Mouse (Mus musculus): ENCODE results near the gene Calhm2.
A peak's percentile ranks its signal among the peaks of the same experiment; 100 is the strongest.

Gene Calhm2

DNA sequence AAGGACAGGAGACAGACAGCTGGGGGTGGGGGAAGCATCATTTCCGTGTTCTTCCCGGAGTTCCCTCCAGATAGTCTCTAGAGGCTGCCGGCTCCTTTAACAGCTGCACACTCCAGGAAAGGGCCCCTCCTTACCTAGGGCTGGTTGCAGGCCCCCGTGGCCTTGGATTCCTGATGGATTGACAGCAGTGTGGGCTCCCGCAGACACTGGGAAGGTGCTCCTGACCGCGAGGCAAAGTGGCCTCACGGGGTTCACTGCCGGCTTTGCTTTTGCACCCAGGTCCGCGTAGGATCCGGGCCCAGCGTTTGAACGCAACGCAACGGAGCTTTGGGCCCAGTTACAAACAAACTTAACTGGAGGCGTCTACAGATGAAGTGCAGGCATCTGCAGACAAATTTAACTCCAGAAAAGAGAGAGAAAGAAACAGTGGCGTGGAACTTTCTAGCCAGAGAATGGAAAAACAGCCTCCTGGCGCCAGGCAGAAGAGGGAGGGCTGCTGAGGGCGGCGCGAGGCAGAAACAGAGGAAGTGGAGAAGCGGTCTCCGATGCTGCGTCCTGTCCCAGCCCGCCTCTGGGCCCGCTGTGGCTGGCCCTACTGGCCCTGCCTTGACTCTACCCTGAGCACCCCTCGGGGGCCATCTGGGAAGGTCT, at the start of gene Calhm2:
TSS of gene Calhm2 (minus strand) at position 524 of the 651 bp plus-strand sequence.
- peak; percentile 77 for DNase-seq (ENCODE audit: low read depth)

DNA sequence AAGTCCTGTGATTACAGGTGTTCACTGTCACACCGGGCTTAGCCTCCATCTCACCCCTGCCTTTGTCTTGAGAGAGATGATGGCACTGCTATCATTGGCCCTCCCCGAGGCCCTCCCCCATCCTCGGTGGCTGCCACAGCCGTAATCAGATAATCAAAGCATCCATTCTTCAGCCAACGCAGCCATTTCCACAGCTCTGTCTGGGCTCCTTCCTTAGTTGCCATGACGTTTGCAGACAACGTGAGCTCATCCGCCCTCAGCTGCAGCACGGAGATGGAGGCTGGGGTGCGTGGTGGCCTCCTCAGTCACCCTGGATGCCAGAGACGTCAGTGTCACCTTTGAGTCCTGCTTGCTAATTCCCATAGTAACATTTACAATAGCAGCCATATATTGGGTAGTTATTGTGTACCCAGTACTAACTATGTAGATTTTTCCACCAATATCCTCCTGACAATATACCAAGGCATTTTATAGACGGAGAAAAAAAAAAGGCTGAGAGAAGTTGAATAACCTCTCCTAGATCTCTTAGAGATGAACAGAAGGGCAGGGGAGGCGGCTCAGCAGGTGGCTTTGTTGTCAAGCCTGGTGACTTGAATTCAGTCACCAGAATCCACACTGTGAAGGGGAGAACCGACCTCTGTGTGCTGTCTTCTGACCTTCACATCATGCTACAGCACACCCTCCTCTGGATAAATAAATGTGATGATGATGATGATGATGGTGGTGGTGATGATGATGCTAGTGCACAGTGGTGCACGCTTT, 48.6 kb upstream of the Calhm2 start:
- no peak for DNase-seq (ENCODE audit: low read depth)

DNA sequence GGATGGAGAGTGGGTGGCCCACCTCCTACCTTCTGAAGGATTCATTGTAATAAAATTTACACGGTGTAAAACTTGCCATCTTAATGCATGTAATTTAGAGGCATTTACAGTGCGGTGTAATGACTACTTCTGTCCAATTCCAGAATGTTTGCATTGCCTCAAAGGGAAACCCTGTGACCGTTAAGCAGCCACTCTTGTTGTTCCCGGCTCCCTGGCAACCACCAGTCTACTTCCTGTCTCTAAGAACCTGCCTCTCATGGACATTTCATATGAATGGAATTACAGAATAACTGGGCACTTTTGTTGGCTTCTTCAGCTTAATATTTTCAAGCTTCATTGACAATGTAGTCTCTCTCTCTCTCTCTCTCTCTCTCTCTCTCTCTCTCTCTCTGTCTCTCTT, 46.6 kb upstream of the Calhm2 start:
- DNase-seq (ENCODE audit: low read depth) = no peak

DNA sequence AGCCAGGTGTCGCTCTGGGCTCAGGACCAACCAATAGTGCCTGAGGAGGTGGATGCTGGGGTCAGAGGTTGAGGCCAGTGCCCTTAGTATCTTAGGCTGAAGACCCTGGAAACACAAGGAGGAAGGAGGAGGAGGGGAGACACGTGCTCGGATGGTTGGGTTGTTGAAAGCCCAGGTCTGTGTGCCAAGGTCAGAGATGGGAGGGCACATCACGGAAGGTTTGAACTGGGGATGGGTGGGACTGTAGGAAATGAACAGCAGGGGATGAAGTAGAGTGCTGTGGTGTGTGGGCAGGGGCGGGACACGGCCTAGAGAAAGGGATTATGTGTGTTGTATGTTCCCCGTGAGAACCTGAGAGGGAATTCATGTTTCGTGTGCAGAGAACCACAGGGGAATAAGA, 46.1 kb upstream of the Calhm2 start:
- no peak for DNase-seq (ENCODE audit: low read depth)

DNA sequence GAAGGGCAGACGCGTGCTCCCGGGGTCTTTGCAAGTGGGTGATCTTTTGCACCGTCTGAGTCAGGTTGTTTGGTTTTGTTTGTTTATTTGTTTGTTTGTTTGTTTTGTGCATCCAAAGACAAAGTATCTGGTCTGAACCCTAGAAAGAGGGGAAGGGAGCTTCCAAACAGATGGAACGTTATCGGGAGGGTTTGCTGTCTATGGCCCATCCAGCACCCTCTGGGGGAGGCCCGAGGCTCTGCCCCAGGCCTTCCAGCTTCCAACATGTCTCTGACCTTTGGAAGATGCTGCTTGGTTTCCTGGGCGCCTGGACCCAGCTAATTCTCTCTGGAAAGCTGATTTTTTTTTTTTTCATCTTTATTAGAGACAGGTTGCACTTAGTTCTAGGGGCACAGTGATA, 41.9 kb upstream of the Calhm2 start:
- no peak for DNase-seq (ENCODE audit: low read depth)

DNA sequence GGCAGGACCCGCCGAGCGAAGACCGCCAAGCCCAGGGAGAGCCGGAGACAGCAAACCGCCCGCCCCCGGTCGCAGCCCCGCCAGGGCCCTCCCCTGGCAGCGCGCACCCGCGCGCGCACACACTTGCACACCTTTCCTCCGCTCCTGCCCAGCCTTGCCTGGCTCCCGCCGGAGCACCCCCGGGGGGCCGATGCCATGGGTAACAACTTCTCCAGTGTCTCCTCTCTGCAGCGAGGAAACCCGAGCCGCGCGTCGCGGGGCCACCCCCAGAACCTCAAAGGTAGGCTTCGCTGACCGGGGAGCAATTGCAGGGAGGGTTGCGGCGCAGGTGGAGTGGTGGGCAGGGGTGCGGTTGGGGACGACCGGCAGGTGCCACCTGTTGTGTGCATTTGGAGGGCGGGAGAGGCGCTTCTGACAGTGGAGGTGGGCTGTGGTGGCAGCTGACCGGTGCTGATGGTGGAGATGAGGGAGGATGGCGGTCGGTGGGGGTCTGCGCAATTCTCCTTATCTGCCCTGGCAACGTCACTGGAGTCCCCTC, 41.2 kb upstream of the Calhm2 start:
- DNase-seq (ENCODE audit: low read depth) = no peak

DNA sequence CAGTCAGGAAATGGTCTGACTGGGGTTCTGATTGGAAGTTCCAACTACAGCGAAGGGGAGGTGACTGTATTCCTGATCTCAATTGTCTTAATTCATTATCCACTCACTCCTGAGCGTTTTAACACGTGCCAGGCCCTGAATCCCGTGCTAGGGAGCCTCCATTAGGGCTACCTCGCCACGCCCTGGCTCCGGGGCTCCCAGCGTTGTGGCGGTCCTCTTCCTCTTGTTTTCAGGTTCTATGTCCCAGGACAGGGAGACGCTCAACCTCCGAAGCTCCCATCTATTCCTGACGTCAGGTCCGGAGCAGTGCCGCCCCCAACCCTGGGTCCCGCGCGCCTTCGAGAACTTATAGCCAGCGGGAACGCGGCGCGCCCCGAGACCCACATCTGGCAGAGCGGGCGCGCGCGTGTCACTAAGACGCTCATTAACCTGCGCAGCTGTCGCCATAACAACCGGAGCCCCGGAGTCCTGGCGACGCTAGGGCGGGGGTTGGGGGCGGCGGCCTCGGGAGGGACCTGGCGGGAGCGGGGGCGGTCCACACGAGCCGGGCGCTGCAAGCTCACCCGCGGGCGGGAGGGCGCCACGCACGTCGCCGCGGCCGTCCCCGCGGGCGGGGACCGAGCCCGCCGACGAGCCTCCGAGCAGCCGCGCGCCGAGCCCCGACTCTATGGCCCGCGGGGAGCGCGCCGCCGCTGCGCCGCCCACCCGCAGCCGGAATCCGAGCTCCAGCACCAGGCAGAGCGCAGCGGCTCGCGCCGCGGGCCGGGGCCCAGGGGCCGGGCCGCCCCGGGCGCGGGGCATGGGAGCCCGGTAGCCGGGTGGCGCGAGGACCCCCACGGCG, 40.6 kb upstream of the Calhm2 start, which contains the start of gene Neurl1a:
TSS of gene Neurl1a (plus strand) at position 390 of the 841 bp plus-strand sequence.
- DNase-seq (ENCODE audit: low read depth) = peak; percentile 49

DNA sequence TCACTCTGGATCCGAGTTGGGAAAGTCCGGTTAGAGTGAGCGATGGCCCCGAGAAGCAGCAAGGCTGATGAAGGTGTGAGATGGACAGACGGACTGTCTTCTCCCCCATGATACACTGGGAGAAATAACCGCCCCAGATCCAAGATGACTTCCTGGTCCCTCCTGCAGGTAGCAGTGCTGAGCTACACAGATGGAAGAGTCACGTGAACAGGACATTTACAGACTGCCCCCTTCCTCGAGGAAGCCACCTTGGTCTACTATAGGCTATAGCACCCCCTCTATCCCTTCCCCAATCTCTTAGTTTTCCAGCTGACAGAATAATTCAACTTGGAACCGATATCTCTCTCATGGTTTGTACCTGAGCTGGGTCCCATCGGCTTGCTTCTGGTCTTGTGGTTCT, 39.9 kb upstream of the Calhm2 start:
- DNase-seq (ENCODE audit: low read depth) = peak; percentile 37

DNA sequence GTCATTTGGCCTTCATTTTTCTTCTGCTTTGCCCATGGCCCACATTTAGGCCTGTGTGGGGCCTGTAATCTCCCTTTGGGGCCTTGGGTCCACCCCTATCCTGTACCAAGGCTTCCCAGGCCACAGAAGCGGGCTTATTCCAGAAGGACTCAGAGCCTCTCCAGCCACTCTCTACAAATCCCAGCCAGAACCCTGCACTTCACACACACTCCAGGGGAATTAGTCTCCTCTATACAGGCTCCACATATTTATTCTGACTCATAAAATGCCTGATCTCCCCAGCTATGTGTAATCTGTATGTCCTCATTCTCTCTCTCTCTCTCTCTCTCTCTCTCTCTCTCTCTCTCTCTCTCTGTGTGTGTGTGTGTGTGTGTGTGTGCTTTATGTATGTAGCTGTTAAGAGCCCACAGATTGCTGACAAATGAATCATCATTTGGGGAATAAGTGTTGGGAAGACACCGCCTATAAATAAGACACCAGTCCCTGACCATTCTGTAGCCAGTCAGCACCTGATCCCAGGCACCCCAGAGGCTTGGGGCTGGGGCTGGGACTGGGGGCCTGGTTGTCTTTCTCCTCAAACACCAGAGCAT, 38.9 kb upstream of the Calhm2 start:
- no peak for DNase-seq (ENCODE audit: low read depth)

DNA sequence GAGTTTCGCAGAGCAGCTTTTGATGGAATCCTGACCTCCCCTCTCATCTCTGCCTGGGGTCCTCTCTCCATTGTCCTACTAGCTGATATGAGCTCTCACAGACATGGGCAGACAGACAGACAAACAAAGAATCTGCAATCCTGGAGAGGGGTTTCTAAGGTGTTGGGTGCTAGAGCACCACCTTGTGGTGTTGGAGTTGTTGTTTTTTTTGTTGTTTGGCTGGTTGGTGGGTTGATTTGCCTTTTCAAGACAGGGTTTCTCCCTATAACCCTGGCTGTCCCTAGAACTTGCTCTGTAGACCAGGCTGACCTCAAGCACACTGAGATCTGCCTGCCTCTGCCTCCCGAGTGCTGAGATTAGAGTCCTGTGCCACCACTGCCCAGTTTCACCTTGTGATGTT, 37.4 kb upstream of the Calhm2 start:
- DNase-seq (ENCODE audit: low read depth) = peak; percentile 34

DNA sequence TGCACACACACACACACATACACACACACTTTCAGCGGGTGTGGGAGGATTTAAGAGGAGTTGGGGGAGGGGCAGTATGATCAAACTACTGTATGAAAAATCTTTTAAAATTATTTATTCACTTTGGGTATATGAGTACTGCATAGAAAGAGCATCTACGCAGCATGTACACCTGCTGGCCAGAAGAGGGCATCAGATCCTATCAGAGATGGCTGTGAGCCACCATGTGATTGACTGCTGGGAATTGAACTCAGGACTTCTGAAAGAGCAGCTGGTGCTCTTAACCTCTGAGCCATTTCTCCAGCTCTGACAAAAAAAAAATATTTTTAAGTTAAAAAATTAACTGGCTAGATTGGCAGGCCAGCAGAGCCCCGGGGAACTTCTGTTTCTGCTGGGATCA, 36.4 kb upstream of the Calhm2 start:
- peak; percentile 43 for DNase-seq (ENCODE audit: low read depth)

DNA sequence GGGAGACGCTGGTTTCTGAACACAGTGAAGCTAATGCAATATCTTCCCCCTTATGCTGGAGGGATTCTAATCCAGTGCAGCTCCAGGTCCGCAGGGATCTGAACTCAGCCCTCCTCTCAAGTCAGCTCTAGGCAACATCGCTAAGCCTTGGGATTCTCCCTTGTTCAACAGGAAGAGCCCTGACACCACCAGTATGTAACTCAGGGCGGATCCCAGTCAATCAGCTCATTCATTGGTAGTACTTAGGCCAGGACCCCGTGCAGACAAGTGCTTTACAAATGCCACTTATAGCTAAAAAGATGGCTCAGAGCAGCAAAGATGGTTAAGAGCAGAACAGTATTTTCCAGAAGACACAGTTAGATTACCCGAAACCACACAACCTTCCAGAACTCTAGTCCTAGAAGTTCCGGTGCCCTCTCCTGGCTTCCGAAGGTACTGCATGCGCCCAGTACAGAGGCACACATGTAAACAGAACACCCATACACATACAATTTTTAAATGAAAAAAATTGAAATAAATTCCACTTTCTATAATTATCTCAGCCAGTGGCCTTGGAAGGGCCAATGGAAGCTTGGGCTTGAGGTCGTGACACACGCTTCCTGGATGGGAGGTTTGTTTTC, 30.8 kb upstream of the Calhm2 start:
- peak; percentile 87 for DNase-seq (ENCODE audit: low read depth)

DNA sequence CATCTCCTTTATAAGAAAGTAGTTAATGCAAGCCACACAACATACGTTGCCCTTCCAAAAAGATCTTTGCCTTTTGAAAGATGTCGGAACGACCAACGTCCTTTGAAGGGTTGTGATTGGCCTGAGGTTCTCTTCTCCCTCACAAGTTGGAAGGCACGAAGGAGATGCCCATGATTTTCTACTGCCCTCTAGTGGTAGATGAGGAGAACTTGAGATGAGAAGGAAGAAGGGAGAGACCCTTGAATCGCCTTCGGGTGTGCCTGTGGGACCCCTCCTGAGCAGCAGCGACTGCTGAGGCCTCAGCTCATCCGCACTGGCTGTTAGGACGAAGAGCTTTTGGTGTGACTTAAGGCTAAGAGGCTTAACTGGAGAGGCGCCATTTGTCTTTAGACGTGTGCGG, 30.1 kb upstream of the Calhm2 start:
- peak; percentile 81 for DNase-seq (ENCODE audit: low read depth)

DNA sequence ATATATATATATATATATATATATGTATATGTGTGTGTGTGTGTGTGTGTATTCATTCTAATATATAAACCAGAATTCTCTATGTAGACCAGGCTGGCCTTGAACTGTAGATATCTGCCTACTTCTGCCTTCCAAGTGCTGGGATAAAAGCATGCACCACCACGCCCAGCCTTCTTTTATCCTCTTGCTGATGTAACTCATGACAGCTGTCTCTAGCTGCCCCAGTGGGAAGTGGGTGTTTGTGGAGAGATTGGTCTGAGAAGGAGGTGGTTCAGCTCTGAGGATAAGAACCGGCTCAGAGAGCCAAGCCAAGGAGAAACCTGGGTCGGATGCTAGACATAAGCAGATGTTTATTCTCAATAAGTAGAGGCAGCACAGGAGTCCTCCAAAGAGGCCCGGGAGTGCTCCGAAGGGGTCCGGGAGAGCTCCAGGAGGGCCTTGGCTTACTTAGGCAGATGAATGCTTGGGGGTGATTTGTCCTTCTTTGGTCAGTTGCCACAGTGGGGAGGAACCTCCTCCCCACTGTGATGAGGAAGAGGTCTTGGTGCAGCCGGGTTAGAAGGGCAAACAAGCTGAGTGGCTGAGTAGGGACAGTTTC, 29.6 kb upstream of the Calhm2 start:
- DNase-seq (ENCODE audit: low read depth) = no peak

DNA sequence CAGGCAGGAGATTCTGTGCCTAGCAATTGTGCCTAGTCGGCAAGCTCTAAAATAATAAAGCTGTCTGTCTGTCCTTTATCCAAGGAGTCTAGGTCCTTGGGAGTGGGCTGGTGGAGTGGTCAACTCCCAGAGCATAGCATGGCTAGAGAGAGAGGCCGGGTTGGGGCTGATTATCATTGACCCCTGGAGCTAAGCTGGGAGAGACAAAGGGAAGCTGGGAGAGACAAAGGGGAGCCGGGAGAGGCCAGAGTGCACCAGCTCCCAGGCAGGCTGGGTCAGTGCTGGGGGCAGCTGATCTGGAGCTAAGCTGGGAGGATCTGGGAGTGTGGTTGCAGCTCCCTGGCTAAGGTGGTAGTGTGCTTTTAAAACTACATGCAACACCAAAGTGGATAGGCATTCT, 28.7 kb upstream of the Calhm2 start:
- no peak for DNase-seq (ENCODE audit: low read depth)

DNA sequence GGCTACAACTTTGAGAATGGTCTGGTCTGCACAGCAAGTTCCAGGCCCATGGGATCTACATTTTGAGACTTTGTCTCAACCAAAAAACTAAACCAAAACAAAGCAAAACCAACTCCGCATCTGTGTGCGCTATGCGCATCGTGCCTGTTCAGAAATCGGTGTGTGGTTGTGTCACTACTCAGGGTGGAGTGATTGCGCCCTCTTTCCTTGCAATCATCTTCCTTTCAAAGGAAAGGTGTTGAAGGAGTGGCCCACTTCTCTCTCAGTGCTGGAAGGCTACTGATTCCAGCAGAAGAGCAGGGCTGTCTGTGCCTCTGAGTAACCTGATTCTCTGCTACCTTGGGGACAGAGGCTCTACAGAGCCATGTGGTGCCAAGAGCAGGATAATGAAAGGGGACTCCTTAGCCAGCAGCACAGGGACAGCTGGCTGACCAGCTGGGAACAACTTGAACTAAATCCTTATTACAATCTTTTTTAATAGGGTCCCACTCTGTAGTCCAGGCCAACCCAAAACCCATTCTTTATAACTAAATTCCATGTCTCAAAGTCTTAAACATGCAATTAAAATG, 25.2 kb upstream of the Calhm2 start:
- DNase-seq (ENCODE audit: low read depth) = no peak

DNA sequence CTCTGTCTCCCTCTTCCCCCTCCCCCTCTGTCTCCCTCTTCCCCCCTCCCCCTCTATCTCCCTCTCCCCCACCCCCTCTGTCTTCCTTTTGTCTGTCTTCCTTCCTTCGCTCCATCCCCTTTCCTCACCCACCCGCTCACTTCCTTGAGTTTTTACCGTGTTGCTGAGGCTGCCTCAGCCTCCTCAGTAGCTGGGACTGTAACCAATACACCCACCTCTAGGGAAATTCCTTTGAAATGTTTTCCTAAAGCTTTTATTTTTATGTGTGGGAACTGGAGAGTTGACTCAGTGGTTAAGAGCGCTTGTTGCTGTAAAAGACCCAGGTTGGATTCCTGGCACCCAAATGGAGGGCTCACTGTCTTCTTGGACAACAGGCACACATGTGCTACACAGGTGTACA, 23.6 kb upstream of the Calhm2 start:
- DNase-seq (ENCODE audit: low read depth) = no peak

DNA sequence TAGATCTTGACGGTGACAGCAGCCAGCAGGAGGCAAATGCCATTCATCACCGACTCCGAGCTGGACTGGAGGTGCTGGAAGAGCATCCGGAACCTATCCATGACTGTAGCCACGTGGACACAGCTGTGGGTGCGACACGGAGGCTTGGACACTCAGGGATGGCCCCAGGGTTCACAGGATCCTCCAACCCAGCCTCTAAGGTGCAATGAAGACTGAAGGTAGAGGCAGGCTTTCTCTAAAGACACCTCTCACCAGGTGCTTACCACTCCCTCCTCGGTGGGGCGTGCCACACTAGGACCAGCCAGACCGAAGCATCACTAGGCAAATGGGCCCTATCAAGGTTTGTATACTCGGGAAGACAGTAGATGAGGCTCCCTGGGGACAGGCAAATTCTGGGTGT, 19.6 kb upstream of the Calhm2 start, which contains the start of gene Calhm3:
TSS of gene Calhm3 (minus strand) at position 101 of the 400 bp plus-strand sequence.
- no peak for DNase-seq (ENCODE audit: low read depth)

DNA sequence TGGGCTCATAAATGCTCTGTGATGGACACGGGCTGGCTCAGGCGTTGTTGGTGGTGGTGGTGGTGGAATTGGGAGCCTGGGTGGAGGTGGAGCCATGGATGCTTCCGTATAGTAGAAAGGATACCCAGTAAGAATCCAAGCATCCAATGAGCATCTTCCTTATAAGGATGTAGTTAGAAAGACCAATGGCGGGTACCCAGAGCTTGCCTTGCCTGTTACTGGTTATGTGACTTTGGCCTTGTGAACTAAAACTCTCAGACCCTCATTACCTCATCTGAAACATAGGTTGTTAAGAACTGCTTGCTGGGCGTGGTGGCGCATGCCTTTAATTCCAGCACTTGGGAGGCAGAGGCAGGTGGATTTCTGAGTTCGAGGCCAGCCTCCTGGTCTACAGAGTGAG, 15.7 kb upstream of the Calhm2 start:
- no peak for DNase-seq (ENCODE audit: low read depth)

DNA sequence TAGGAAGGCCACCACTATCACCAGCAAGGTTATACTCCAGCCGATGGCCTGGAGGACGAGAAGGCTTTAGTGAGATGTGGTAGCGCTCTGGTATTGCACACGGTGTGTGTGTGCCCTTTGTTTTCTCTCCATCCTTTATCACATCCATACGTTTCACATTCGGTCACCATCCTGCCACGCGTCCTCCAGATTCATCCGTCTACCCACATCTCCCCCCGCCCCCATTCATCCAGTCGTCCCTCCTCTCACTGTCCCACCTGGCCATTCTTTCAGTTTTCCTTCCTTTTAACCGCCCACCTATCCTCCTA, 13.9 kb upstream of the Calhm2 start:
- no peak for DNase-seq (ENCODE audit: low read depth)

All from induced T-regulatory cell, adult 2 months (primary cell).